Mouse (Mus musculus): ENCODE data around the gene Mogat2. TPM values are rescaled to one million over a fixed set of nuclear protein-coding genes. Genes with fewer than 3 reads are reported as not detected.

Gene Mogat2
- polyA plus RNA-seq, 1 experiment from 2014 or later = 1.3 TPM

- Histone ChIP-seq H3K9me3 (ENCODE audit: control insufficient read depth, low read length) (no peaks in the 10 kb centered on the region), H3K9ac (replicated peaks; ENCODE audit: low read depth, low read length) (no peak overlapping the region), H3K36me3 (ENCODE audit: control insufficient read depth, insufficient read depth) (no peaks in the 10 kb centered on the region), H3K4me2 (ENCODE audit: low read length) (no peak overlapping the region), H3K4me1 (replicated peaks; ENCODE audit: control insufficient read depth, insufficient read depth, low read length) (no peaks in the 10 kb centered on the region), H3K4me3 (replicated peaks; ENCODE audit: low read length) (no peak overlapping the region), H3K27me3 (replicated peaks; ENCODE audit: control insufficient read depth, insufficient read depth, low read length) (no peaks in the 10 kb centered on the region), H3K27ac (ENCODE audit: low read length) (no peak overlapping the region)
- no peak for ATAC-seq
- WGBS = 96% methylated on average over 4 of the region's 4 CpGs
Measured at GRCm38 (mm10) chr7:99227267-99227666, 11.2 kb downstream of the Mogat2 start.

- Histone ChIP-seq H3K9me3 (ENCODE audit: control insufficient read depth, low read length) (no peaks in the 10 kb centered on the region), H3K4me2 (ENCODE audit: low read length) (no peak overlapping the region), H3K36me3 (ENCODE audit: control insufficient read depth, insufficient read depth) (no peaks in the 10 kb centered on the region), H3K27ac (ENCODE audit: low read length) (no peak overlapping the region), H3K4me1 (replicated peaks; ENCODE audit: control insufficient read depth, insufficient read depth, low read length) (no peaks in the 10 kb centered on the region), H3K4me3 (replicated peaks; ENCODE audit: low read length) (no peak overlapping the region), H3K27me3 (replicated peaks; ENCODE audit: control insufficient read depth, insufficient read depth, low read length) (no peaks in the 10 kb centered on the region), H3K9ac (replicated peaks; ENCODE audit: low read depth, low read length) (no peak overlapping the region)
- no peak for ATAC-seq
- WGBS = 94% methylated on average over 10 of the region's 10 CpGs
Measured at GRCm38 (mm10) chr7:99226662-99227061, 11.8 kb downstream of the Mogat2 start.

GRCm38 (mm10) chr7:99225421-99225820 is 13.0 kb downstream of the Mogat2 start:
- no peak for ATAC-seq
- Histone ChIP-seq H3K4me1 (replicated peaks; ENCODE audit: control insufficient read depth, insufficient read depth, low read length) (no peaks in the 10 kb centered on the region), H3K4me2 (ENCODE audit: low read length) (no peak overlapping the region), H3K27ac (ENCODE audit: low read length) (no peak overlapping the region), H3K9me3 (ENCODE audit: control insufficient read depth, low read length) (no peaks in the 10 kb centered on the region), H3K9ac (replicated peaks; ENCODE audit: low read depth, low read length) (no peak overlapping the region), H3K4me3 (replicated peaks; ENCODE audit: low read length) (no peak overlapping the region), H3K27me3 (replicated peaks; ENCODE audit: control insufficient read depth, insufficient read depth, low read length) (no peaks in the 10 kb centered on the region), H3K36me3 (ENCODE audit: control insufficient read depth, insufficient read depth) (no peaks in the 10 kb centered on the region)
- 71% methylated on average over 6 of the region's 6 CpGs for WGBS

- no peak overlapping the region for H3K4me3 ChIP-seq (replicated peaks; ENCODE audit: low read length)
- ATAC-seq = no peak
- no peaks in the 10 kb centered on the region for H3K36me3 ChIP-seq (ENCODE audit: control insufficient read depth, insufficient read depth)
- H3K4me1 ChIP-seq (replicated peaks; ENCODE audit: control insufficient read depth, insufficient read depth, low read length) = no peaks in the 10 kb centered on the region
- no peak overlapping the region for H3K4me2 ChIP-seq (ENCODE audit: low read length)
- 60% methylated on average over 1 of the region's 1 CpGs for WGBS
- H3K9ac ChIP-seq (replicated peaks; ENCODE audit: low read depth, low read length) = no peak overlapping the region
- no peak overlapping the region for H3K27ac ChIP-seq (ENCODE audit: low read length)
- no peaks in the 10 kb centered on the region for H3K9me3 ChIP-seq (ENCODE audit: control insufficient read depth, low read length)
- H3K27me3 ChIP-seq (replicated peaks; ENCODE audit: control insufficient read depth, insufficient read depth, low read length) = no peaks in the 10 kb centered on the region
Measured at GRCm38 (mm10) chr7:99224648-99225190, 13.7 kb downstream of the Mogat2 start.

GRCm38 (mm10) chr7:99224225-99224624 is 14.2 kb downstream of the Mogat2 start:
- ATAC-seq = no peak
- no peaks in the 10 kb centered on the region for H3K36me3 ChIP-seq (ENCODE audit: control insufficient read depth, insufficient read depth)
- 69% methylated on average over 7 of the region's 7 CpGs for WGBS
- H3K27ac ChIP-seq (ENCODE audit: low read length) = no peak overlapping the region
- no peaks in the 10 kb centered on the region for H3K27me3 ChIP-seq (replicated peaks; ENCODE audit: control insufficient read depth, insufficient read depth, low read length)
- no peak overlapping the region for H3K9ac ChIP-seq (replicated peaks; ENCODE audit: low read depth, low read length)
- no peaks in the 10 kb centered on the region for H3K9me3 ChIP-seq (ENCODE audit: control insufficient read depth, low read length)
- no peaks in the 10 kb centered on the region for H3K4me1 ChIP-seq (replicated peaks; ENCODE audit: control insufficient read depth, insufficient read depth, low read length)
- H3K4me2 ChIP-seq (ENCODE audit: low read length) = no peak overlapping the region
- H3K4me3 ChIP-seq (replicated peaks; ENCODE audit: low read length) = no peak overlapping the region

- H3K36me3 ChIP-seq (ENCODE audit: control insufficient read depth, insufficient read depth) = no peaks in the 10 kb centered on the region
- peaks cover 7% of the 10 kb centered on the region; the same call in 1 of the 2 replicates for H3K4me1 ChIP-seq (replicated peaks; ENCODE audit: control insufficient read depth, insufficient read depth, low read length)
- no peaks in the 10 kb centered on the region for H3K27me3 ChIP-seq (replicated peaks; ENCODE audit: control insufficient read depth, insufficient read depth, low read length)
- no peaks in the 10 kb centered on the region for H3K9me3 ChIP-seq (ENCODE audit: control insufficient read depth, low read length)
- no peak overlapping the region for H3K9ac ChIP-seq (replicated peaks; ENCODE audit: low read depth, low read length)
- no peak overlapping the region for H3K4me2 ChIP-seq (ENCODE audit: low read length)
- 56% methylated on average over 3 of the region's 3 CpGs for WGBS
- no peak overlapping the region for H3K4me3 ChIP-seq (replicated peaks; ENCODE audit: low read length)
- no peak overlapping the region for H3K27ac ChIP-seq (ENCODE audit: low read length)
- ATAC-seq = peak; percentile 96
Measured at GRCm38 (mm10) chr7:99217338-99218074, 20.9 kb downstream of the Mogat2 start.

- Histone ChIP-seq H3K4me1 (replicated peaks; ENCODE audit: control insufficient read depth, insufficient read depth, low read length) (peaks cover 7% of the 10 kb centered on the region; the same call in 1 of the 2 replicates), H3K4me3 (replicated peaks; ENCODE audit: low read length) (no peak overlapping the region), H3K9ac (replicated peaks; ENCODE audit: low read depth, low read length) (no peak overlapping the region), H3K9me3 (ENCODE audit: control insufficient read depth, low read length) (no peaks in the 10 kb centered on the region), H3K27ac (ENCODE audit: low read length) (no peak overlapping the region), H3K4me2 (ENCODE audit: low read length) (no peak overlapping the region), H3K36me3 (ENCODE audit: control insufficient read depth, insufficient read depth) (no peaks in the 10 kb centered on the region), H3K27me3 (replicated peaks; ENCODE audit: control insufficient read depth, insufficient read depth, low read length) (no peaks in the 10 kb centered on the region)
- ATAC-seq = no peak
- WGBS = 75% methylated on average over 8 of the region's 8 CpGs
Measured at GRCm38 (mm10) chr7:99215347-99215855, 23.0 kb downstream of the Mogat2 start.

GRCm38 (mm10) chr7:99214621-99215185 is 23.7 kb downstream of the Mogat2 start:
- no peaks in the 10 kb centered on the region for H3K27me3 ChIP-seq (replicated peaks; ENCODE audit: control insufficient read depth, insufficient read depth, low read length)
- no peak overlapping the region for H3K27ac ChIP-seq (ENCODE audit: low read length)
- H3K4me2 ChIP-seq (ENCODE audit: low read length) = no peak overlapping the region
- H3K4me1 ChIP-seq (replicated peaks; ENCODE audit: control insufficient read depth, insufficient read depth, low read length) = peaks cover 7% of the 10 kb centered on the region; the same call in 1 of the 2 replicates
- no peaks in the 10 kb centered on the region for H3K36me3 ChIP-seq (ENCODE audit: control insufficient read depth, insufficient read depth)
- H3K9me3 ChIP-seq (ENCODE audit: control insufficient read depth, low read length) = no peaks in the 10 kb centered on the region
- no peak overlapping the region for H3K9ac ChIP-seq (replicated peaks; ENCODE audit: low read depth, low read length)
- 79% methylated on average over 10 of the region's 10 CpGs for WGBS
- ATAC-seq = no peak
- no peak overlapping the region for H3K4me3 ChIP-seq (replicated peaks; ENCODE audit: low read length)

- no peaks in the 10 kb centered on the region for H3K36me3 ChIP-seq (ENCODE audit: control insufficient read depth, insufficient read depth)
- no peak overlapping the region for H3K4me3 ChIP-seq (replicated peaks; ENCODE audit: low read length)
- H3K4me1 ChIP-seq (replicated peaks; ENCODE audit: control insufficient read depth, insufficient read depth, low read length) = peaks cover 7% of the 10 kb centered on the region; the same call in 1 of the 2 replicates
- no peak overlapping the region for H3K9ac ChIP-seq (replicated peaks; ENCODE audit: low read depth, low read length)
- WGBS = 88% methylated on average over 2 of the region's 2 CpGs
- H3K27me3 ChIP-seq (replicated peaks; ENCODE audit: control insufficient read depth, insufficient read depth, low read length) = no peaks in the 10 kb centered on the region
- H3K27ac ChIP-seq (ENCODE audit: low read length) = no peak overlapping the region
- no peak for ATAC-seq
- no peaks in the 10 kb centered on the region for H3K9me3 ChIP-seq (ENCODE audit: control insufficient read depth, low read length)
- no peak overlapping the region for H3K4me2 ChIP-seq (ENCODE audit: low read length)
Measured at GRCm38 (mm10) chr7:99213686-99214085, 24.7 kb downstream of the Mogat2 start.

Measured in forebrain, embryonic 16.5 days (tissue).